Mouse (Mus musculus) olfactory bulb, adult 2 months (tissue): ENCODE results near the gene Gpx3.

Source experiments
- CTCF ChIP-seq: fragments of 200-500 bp; IDR thresholded peaks from 2 replicates; pipeline ENCODE4 v1.5.1; 2012; ENCODE audit warnings: low read depth, mild to moderate bottlenecking, low read length, moderate library complexity; ENCODE audit not compliant: insufficient read depth
- POLR2A ChIP-seq: fragments of 200-500 bp; IDR thresholded peaks from 2 replicates; pipeline ENCODE4 v1.6.1; 2012; ENCODE audit warnings: mild to moderate bottlenecking, low read depth, low read length, moderate library complexity; ENCODE audit not compliant: insufficient read depth

GRCm38 (mm10) chr11:54892091-54892490 is 10.2 kb upstream of the Gpx3 start:
- TF ChIP-seq POLR2A, result no peak
- TF ChIP-seq CTCF, result no peak
